Mouse (Mus musculus): ENCODE measurements around the gene Olfml1.

The Olfml1 gene

GRCm38 (mm10) chr7:107567261-107567671, at the start of gene Olfml1:
Olfml1 (plus strand) TSS chr7:107567446.
- no peak for DNase-seq

GRCm38 (mm10) chr7:107519256-107520025, 47.8 kb upstream of the Olfml1 start:
- DNase-seq = no peak

- DNase-seq = no peak
Observed at GRCm38 (mm10) chr7:107521411-107521810, 45.8 kb upstream of the Olfml1 start.

- DNase-seq = no peak
Observed at GRCm38 (mm10) chr7:107526299-107526698, 40.9 kb upstream of the Olfml1 start.

- no peak for DNase-seq
Observed at GRCm38 (mm10) chr7:107528169-107528772, 39.0 kb upstream of the Olfml1 start.

- DNase-seq = no peak
Observed at GRCm38 (mm10) chr7:107529364-107529763, 37.9 kb upstream of the Olfml1 start.

GRCm38 (mm10) chr7:107535311-107535710, 31.9 kb upstream of the Olfml1 start:
- no peak for DNase-seq

GRCm38 (mm10) chr7:107536516-107536915, 30.7 kb upstream of the Olfml1 start:
- no peak for DNase-seq

DNA sequence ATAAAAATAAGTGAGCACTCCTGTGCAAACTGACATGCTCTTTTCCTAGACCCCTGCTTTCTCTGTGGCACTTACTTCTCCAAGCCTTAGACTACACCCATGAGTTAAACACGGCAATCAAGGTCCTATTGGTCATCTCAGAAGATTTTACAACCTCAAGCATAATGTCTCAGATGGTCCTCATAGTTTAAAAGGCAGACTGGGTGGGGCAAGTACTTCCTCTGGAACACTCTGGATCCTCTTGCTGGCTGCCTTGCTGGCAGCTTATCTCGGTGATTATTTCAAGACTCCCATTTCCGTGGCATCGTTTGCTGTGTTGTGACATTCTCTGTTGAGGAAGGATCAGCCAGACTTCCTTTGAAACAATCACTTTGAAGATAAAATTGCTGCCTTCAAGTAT, 27.2 kb upstream of the Olfml1 start:
- no peak for DNase-seq

- DNase-seq = no peak
Observed at GRCm38 (mm10) chr7:107545011-107545410, 22.2 kb upstream of the Olfml1 start.

DNA sequence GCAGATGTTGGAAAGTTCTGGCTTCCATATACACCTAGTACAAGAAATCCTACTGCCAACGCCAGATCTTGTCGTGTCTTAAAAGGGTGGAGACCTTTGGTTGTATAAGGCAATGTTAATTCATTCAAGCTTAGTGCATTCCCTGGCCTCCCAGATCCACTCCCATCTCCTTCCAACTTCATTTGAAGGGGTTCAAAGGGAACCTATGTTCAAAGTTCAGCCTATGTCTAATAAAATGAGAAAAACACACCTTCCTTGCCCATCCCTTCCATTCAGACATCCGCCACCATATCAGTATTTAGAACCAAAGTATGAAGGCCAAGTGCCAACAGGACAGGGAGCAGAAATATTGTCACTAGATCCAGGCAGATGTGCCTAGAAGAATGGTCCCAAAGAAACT, 19.4 kb upstream of the Olfml1 start:
- no peak for DNase-seq

DNA sequence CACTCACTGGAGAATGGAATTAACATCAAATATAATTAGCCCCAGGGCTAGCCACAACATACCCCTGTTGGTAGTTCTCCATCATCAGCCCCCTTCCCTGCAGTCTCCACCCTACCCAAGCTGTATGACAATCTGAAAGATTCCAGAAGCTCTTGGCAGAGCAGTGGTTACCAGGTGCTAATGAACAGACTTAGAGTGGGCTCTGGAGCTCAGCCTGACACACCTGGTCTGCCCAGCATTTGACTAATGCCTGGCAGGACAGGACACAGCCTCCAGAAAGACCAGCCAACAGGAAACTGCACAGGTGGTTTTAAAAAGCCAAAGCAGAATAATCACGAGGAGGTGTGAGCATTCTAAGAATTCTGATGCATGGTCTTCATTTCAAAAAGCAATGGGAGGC, 13.8 kb upstream of the Olfml1 start:
- no peak for DNase-seq

DNA sequence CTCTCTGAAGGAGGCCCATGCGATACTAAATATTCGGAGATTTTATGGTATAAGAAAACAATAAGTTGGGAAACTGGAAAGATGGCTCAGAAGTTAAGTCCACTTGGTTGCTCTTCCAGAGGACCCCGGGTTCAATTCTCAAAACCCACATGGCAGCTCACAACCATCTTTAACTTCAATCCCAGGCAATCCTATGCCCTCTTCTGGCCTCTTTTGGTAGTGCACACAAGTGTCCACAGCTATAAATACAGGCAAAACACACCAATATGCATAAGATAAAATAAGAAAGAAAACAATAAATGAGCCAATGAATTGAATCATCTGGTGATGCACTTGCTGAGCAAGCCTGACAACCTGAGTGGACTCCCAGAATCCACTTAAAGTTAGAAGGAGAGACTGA, 11.3 kb upstream of the Olfml1 start:
- peak in 1 of 2 experiments; percentile 3 for DNase-seq

DNA sequence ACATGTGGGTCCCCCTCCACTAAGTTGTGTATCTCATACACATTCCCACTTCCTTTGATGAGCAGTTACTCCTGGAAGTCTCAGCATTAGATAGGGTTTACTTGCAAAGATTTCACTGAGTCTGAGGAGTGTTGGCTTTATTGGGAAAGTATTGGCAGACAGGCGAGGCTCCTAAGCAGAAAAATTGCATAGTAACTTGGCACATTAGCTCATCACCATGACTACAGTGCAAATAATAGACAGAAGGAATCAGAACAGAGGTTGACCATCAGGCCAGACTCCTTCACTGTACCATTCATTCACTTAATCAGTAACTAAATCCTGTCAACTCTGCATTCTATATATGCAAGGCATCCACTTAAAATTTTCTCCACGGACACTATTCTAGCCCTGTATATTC, 6.6 kb upstream of the Olfml1 start:
- no peak for DNase-seq

DNA sequence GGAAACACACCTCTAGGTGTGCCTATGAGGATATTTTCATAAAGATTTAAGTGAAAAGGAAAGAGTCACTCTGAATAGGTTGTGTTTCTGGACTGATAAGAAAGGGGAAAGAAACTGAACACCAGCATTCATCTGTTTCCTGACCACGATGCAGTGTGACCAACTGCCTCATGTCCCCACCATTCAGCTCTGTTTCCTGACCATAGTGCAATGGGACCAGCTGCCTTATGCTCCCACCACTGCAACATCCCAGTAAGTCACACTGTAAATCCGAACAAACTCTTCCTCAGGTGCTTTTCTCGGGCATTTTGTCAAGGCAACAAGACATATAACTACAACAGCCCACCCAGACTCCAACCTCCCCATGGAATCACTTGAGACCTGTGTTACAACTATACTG, 5.7 kb upstream of the Olfml1 start:
- DNase-seq = no peak

DNA sequence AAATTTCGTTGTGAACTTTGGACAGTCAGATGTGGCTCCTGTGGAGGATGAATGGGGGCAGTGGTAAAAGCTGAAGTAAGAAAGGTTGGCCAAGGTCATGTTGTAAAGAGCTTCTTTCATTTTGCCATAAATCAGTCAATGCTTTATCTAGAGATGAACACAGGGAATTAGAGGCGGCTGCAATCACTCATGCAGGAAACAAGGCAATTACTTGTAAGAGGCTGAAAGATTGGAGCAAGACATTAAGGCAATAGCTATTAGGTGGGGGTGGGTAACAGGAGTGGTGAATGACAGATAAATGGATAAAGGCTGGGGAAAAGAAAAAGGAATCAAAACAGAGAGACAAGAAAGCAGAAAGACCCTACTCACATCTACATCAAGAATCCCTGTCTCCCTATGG, 3.5 kb upstream of the Olfml1 start:
- no peak for DNase-seq

DNA sequence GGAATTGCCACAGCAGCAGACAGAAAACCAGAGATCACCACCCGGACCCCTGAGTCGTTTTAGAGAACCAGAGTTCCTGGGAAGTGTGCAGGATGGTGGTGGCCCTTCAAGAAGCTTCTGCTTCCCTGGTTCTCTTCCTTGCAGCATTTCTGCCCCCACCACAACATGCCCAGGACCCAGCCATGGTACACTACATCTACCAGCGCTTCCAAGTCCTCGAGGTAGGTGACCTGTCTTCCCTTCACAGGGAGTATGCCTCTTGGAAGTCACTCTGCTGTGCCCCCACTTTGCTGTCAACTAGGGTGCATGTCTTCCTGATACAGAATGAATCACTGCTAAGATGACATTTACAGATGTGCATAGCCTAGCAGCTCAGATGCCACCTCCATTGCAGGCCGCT, 428 bp downstream of the Olfml1 start:
- DNase-seq = no peak

DNA sequence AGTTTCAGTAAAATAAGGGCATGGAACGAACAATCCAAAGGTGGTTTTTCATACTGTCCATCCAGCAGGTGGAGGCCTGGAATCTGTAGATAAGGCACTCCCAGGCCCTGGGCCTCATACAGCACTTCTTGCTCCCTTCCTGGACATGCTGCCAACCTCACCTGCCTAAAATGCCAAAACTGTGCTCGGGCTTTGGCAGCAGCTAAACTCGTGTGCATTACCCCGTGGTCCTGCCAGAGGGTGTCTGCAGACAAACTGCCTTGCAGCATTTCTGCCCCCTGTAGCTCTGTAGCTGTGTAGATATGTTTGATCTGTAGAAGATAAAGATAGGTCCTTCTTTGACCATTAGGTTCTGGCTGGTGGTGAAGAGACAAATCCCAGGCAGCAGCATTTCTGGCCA, 1.7 kb downstream of the Olfml1 start:
- no peak for DNase-seq

DNA sequence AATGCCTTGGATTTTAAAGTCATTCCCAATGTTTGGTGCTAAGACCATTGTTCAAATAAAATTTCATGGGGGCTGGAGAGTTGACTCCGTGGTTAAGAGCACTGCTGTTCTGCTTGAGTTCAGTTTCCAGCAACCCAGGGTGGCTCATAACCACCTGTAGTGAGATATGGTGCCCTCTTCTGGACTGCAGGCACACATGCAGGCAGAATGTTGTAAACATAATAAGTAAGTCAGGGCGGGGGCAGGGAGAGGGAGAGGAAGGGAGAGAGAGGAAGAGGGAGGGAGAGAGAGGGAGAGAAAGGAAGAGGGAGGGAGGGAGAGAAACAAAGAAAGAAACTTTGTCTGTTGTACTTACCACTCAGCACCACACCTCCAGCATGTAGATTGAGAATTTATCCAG, 6.6 kb downstream of the Olfml1 start:
- no peak for DNase-seq

GRCm38 (mm10) chr7:107574276-107574675, 7.0 kb downstream of the Olfml1 start:
- DNase-seq = no peak

- DNase-seq = no peak
Observed at GRCm38 (mm10) chr7:107592641-107593040, 25.4 kb downstream of the Olfml1 start.

DNA sequence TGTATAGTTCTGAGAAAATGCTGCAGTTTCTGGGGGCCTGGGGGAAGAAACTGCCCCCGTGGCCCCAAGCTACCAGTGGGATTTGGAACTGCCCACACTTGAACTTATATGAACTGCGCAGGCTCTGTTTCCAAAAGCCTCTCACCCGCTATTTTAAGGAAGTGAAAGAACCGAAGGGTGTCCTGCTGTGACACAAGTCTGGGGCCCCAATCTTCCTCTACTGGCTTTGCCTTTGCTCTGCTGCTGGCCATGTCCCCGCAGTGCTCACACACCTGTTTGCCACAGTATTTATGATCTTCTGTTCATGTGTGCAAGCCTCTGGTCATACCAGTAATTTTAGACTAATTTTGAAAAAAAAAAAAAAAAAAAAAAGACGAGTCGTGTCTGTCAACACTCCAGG, 26.7 kb downstream of the Olfml1 start:
- no peak for DNase-seq

DNA sequence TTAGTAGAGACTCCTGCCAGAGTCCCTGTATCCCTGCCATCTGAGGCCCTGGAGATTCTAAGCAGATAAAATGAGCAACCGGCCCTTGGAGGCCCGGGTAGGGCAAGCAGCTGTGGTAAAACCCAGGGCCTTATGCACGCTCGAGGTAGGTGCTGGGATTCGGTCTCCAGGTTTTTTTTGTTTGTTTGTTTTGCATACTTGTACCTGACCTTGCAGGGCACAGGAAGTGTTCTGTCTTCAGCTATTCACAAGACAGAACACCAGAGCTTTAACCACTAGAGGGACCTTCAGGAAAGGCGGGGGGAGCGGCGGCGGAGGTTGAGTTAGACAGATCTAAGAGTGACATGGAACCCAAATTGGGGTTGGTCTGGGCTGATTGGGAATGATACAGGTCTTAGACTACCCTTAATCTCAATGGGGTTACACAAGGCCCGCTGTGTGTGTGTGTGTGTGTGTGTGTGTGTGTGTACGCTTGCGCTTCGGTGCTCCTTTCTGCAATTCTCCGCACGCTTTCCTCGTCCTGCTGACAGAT, 27.1 kb downstream of the Olfml1 start:
- DNase-seq = peak; percentile 27 to 32

DNA sequence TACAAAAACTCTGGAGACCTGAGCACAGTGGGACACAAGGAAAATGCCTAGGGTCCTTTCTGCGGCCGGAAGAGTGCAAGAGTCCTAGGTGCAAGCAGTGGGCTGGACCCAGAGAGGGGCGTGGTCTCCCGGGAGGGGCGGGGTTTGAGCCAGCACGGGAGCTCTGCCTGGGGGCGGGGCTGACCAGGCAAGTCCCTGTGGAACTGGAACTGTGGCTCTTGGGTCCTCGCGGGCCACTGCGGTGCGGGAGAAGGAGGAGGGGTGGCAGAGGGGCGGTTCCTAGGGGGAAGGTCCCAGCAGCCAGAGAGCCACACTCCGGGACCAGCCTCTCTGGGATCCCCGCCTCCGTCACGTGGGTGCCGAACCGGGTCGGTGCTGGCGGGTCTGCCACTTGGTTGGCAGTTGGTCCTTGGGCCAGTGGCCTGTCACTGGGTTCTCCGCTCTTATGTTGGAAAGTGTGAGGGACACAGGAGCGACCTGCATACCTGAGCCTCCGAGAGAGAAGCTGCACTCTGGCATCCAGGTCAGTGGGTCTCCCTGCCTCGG, 27.7 kb downstream of the Olfml1 start, which contains the start of gene Ppfibp2:
Gene Ppfibp2 (plus strand): TSS at position 351 of the 546 bp plus-strand sequence.
- DNase-seq = peak; percentile 78 to 83

Data from thymus, postnatal 36 days (tissue).